In genomic region chr16:26002848-26003247, GRCm38 (mm10) we compare ENCODE assay signal across 25 mouse cellular contexts.
DNase-seq lines count a peak whose midpoint lies in the region; ATAC-seq and TF ChIP-seq lines count a peak whose summit lies in the region.
"Had no signal": no experiment of that assay in that cellular context is flagged by ENCODE, and none has a peak within 500 bp of the region (broad histone marks: within the 10 kb centered on the region; RNA-seq: fewer than 3 reads in every experiment).

No protein-coding gene starts in this region.

- peak overlapping the region; percentile 38; the same call in 1 of the 2 replicates for H3K27ac ChIP-seq in heart, embryonic 16.5 days (ENCODE audit: low read length)
- H3K27ac ChIP-seq in hindbrain, postnatal 0 days = no peak overlapping the region
- H3K27ac ChIP-seq: embryonic facial prominence, embryonic 12.5 days; forebrain, embryonic 13.5 days; intestine, embryonic 15.5 days; limb, embryonic 10.5 days; limb, embryonic 15.5 days; liver, embryonic 13.5 days; macrophage; midbrain, embryonic 13.5 days had no signal

- H3K4me2 ChIP-seq in heart, embryonic 16.5 days (ENCODE audit: low read depth, low read length) = peak overlapping the region; percentile 50
- H3K4me2 ChIP-seq in hindbrain, postnatal 0 days (ENCODE audit: low read depth, low read length) = no peak overlapping the region
- H3K4me2 ChIP-seq: embryonic facial prominence, embryonic 12.5 days; forebrain, embryonic 13.5 days; intestine, embryonic 15.5 days; limb, embryonic 15.5 days; liver, embryonic 13.5 days; midbrain, embryonic 13.5 days had no signal

- H3K27me3 ChIP-seq in heart, embryonic 16.5 days (ENCODE audit: control insufficient read depth, insufficient read depth, low read length) = no peaks in the 10 kb centered on the region
- H3K27me3 ChIP-seq in hindbrain, postnatal 0 days (ENCODE audit: insufficient read depth, low read length) = no peaks in the 10 kb centered on the region
- H3K27me3 ChIP-seq: embryonic facial prominence, embryonic 12.5 days; forebrain, embryonic 13.5 days; intestine, embryonic 15.5 days; limb, embryonic 15.5 days; liver, embryonic 13.5 days; midbrain, embryonic 13.5 days had no signal

- peaks cover 7% of the 10 kb centered on the region for H3K4me1 ChIP-seq in heart, embryonic 16.5 days (ENCODE audit: control insufficient read depth, insufficient read depth, low read length)
- H3K4me1 ChIP-seq in hindbrain, postnatal 0 days (ENCODE audit: insufficient read depth, low read length) = no peaks in the 10 kb centered on the region
- H3K4me1 ChIP-seq: embryonic facial prominence, embryonic 12.5 days; forebrain, embryonic 13.5 days; intestine, embryonic 15.5 days; limb, embryonic 10.5 days; liver, embryonic 13.5 days; midbrain, embryonic 13.5 days had no signal

- TF ChIP-seq CTCF in hindbrain, postnatal 0 days (IDR thresholded peaks at IDR 0.05; ENCODE audit: low read depth) = no peak

- H3K4me3 ChIP-seq in heart, embryonic 16.5 days (ENCODE audit: low read length) = no peak overlapping the region
- H3K4me3 ChIP-seq in hindbrain, postnatal 0 days (ENCODE audit: low read length) = no peak overlapping the region
- H3K4me3 ChIP-seq: embryonic facial prominence, embryonic 12.5 days; forebrain, embryonic 13.5 days; intestine, embryonic 15.5 days; limb, embryonic 10.5 days; limb, embryonic 15.5 days; liver, embryonic 13.5 days; midbrain, embryonic 13.5 days had no signal

- 44% methylated on average over 9 of the region's 9 CpGs for WGBS in heart, embryonic 16.5 days
- WGBS in hindbrain, postnatal 0 days = 57% methylated on average over 9 of the region's 9 CpGs

- no peaks in the 10 kb centered on the region; the same call in 1 of the 2 replicates for H3K9me3 ChIP-seq in heart, embryonic 16.5 days (replicated peaks; ENCODE audit: control insufficient read depth, low read length)
- no peaks in the 10 kb centered on the region for H3K9me3 ChIP-seq in hindbrain, postnatal 0 days (ENCODE audit: low read length)
- H3K9me3 ChIP-seq: embryonic facial prominence, embryonic 12.5 days; forebrain, embryonic 13.5 days; intestine, embryonic 15.5 days; limb, embryonic 10.5 days; limb, embryonic 15.5 days; liver, embryonic 13.5 days; midbrain, embryonic 13.5 days had no signal

- H3K36me3 ChIP-seq in heart, embryonic 16.5 days (ENCODE audit: control insufficient read depth, insufficient read depth) = no peaks in the 10 kb centered on the region
- no peaks in the 10 kb centered on the region for H3K36me3 ChIP-seq in hindbrain, postnatal 0 days (ENCODE audit: insufficient read depth, low read length)
- H3K36me3 ChIP-seq: embryonic facial prominence, embryonic 12.5 days; intestine, embryonic 15.5 days; limb, embryonic 10.5 days; limb, embryonic 15.5 days; liver, embryonic 13.5 days; midbrain, embryonic 13.5 days had no signal

- DNase-seq in frontal cortex, postnatal 25 days (ENCODE audit: low spot score in 2 of 2) = no peak
- no peak for DNase-seq in heart, adult 9 months (ENCODE audit: low spot score in 2 of 2)
- peak; percentile 17 for DNase-seq in brain, adult 2 months (ENCODE audit: low read depth, low spot score)
- DNase-seq in brain, embryonic 18.5 days (ENCODE audit: low read depth, low spot score) = peak; percentile 12
- no peak for DNase-seq in hindbrain, postnatal 0 days (ENCODE audit: low spot score)
- DNase-seq: B cell, adult 2 months; cerebellum, adult 11 months; cerebellum, adult 9-10 months; gastrocnemius, postnatal 14 days; heart, adult 11 months; liver, embryonic 13.5 days; lung, adult 18-20 months; right cerebral cortex, adult 18-20 months; spleen, adult 18-20 months; thymus, postnatal 14 days had no signal

- no peak overlapping the region for H3K9ac ChIP-seq in heart, embryonic 16.5 days (ENCODE audit: low read length)
- no peak overlapping the region for H3K9ac ChIP-seq in hindbrain, postnatal 0 days (replicated peaks; ENCODE audit: low read length)
- H3K9ac ChIP-seq: embryonic facial prominence, embryonic 12.5 days; forebrain, embryonic 13.5 days; intestine, embryonic 15.5 days; limb, embryonic 15.5 days; liver, embryonic 13.5 days; midbrain, embryonic 13.5 days had no signal

- peak; percentile 93 for ATAC-seq in frontal cortex, adult (ENCODE audit: low TSS enrichment)
- no peak for ATAC-seq in heart, embryonic 16.5 days (replicated peaks; ENCODE audit: extremely low read depth, insufficient read depth, low FRiP score)
- no peak for ATAC-seq in hindbrain, postnatal 0 days
- ATAC-seq: forebrain, embryonic 13.5 days; hindbrain, embryonic 16.5 days; intestine, embryonic 15.5 days; midbrain, embryonic 13.5 days had no signal

Comparison
In these comparisons a context has a peak if more than half of its experiments do, and no peak if none do; other contexts are left out.
1. DNase-seq: peak in brain, adult 2 months (single experiment) and brain, embryonic 18.5 days (single experiment); none in frontal cortex, postnatal 25 days (0 of 2), heart, adult 9 months (0 of 2) and hindbrain, postnatal 0 days (single experiment).